In the genomic region with DNA sequence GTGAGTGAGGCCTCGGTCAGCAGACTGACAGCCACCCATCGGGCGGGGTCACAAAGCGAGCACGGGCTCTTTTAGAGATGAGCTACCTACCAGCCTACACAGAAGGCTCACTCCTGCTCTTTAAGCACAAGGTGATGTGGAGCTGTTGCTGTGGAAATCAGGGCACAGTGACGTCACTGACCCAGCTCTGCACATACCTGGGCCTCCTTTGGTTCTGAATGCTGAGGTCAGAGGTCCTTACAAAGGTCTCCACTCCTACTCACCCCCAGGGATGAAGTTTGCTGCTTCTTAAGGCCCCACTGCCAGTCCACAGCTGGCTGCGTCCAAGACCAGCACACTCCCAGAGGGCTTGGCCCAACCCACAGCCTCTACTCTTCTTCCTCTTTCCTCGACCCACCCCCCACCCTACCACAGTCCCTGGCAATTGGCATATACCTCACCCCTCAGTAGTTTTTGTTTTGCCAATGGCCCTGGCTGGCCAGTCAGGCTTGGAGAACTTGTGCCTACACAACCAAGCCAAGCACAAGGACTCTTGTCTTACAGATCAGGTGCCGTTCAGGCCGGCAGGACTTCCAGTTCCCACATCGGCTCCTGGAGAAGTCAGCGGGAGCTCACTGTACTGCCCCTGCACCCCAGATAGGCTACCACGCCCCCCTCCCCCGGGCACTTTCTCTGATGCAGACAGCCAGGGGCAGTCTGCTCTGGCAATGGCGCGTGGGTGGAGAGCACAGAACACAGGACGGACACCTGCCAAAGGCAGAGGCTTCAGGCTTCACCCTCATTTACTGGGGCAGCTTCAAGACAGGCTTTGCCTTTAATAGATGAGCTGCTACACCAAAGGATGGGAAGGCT, we compare ENCODE assay signal across 8 mouse cellular contexts. TPM values are rescaled to one million over a fixed set of nuclear protein-coding genes. Genes with fewer than 3 reads are reported as not detected.
A peak's percentile ranks its signal among the peaks of the same experiment; 100 is the strongest.
DNase-seq lines count a peak whose midpoint lies in the region; ATAC-seq and TF ChIP-seq lines count a peak whose summit lies in the region.

No protein-coding gene starts in this region.

- ATAC-seq in limb, embryonic 13.5 days (ENCODE audit: low FRiP score, low read depth): no peak
- ATAC-seq in erythroblast, adult 5-6 weeks (replicated peaks; ENCODE audit: low FRiP score, poor library complexity, severe bottlenecking): no peak

- no peak overlapping the region for H3K9ac ChIP-seq in CH12.LX (ENCODE audit: insufficient read depth, low read depth)
- 0 out of 2 replicates have a peak overlapping the region, but pooled peaks have one; percentile 19 for H3K9ac ChIP-seq in limb, embryonic 13.5 days

- TF ChIP-seq CTCF in CH12.LX (conservative IDR thresholded peaks at IDR 0.05 in 1 of 2, IDR thresholded peaks at IDR 0.05 in 1 of 2; ENCODE audit: low read depth in 2 of 2, low read length in 2 of 2): no peak

- DNase-seq in left cerebral cortex, postnatal 10 days (ENCODE audit: extremely low spot score in 1 of 2, low spot score in 2 of 2): peak; percentile 62 to 70
- DNase-seq in left cerebral cortex, adult 9 months (ENCODE audit: low spot score in 2 of 2): no peak
- peak; percentile 45 for DNase-seq in CH12.LX (ENCODE audit: extremely low read depth)
- peak; percentile 59 for DNase-seq in brain, adult 2 months (ENCODE audit: low read depth, low spot score)
- DNase-seq in kidney, adult 8-10 months: no peak
- no peak for DNase-seq in adipocyte (ENCODE audit: low spot score)

- intact Hi-C loops in left cerebral cortex, postnatal 10 days (cut with DNase I): loop anchor here (5.0 kb wide), 1 partner anchor 121 kb away; no protein-coding TSS in a partner anchor

- 75% methylated on average over 17 of the region's 17 CpGs for WGBS in limb, embryonic 13.5 days

- H3K4me2 ChIP-seq in CH12.LX (ENCODE audit: insufficient read depth, low read depth, poor library complexity, severe bottlenecking): no peak overlapping the region
- no peak overlapping the region; the same call in 1 of the 2 replicates for H3K4me2 ChIP-seq in limb, embryonic 13.5 days (replicated peaks)

- peak overlapping the region in 1 of 3 experiments; percentile 27 for H3K4me3 ChIP-seq in CH12.LX (replicated peaks in 1 of 3; ENCODE audit: low read depth in 2 of 3, low read length in 2 of 3, poor library complexity in 1 of 3)
- no peak overlapping the region for H3K4me3 ChIP-seq in limb, embryonic 13.5 days

- no peaks in the 10 kb centered on the region for H3K9me3 ChIP-seq in CH12.LX (replicated peaks; ENCODE audit: low read length)
- no peaks in the 10 kb centered on the region for H3K9me3 ChIP-seq in limb, embryonic 13.5 days

- no peak overlapping the region for H3K27ac ChIP-seq in CH12.LX (ENCODE audit: insufficient read depth, low read depth)
- peak overlapping the region; percentile 61; the same call in 1 of the 2 replicates for H3K27ac ChIP-seq in limb, embryonic 13.5 days

- H3K27me3 ChIP-seq in CH12.LX (replicated peaks): no peaks in the 10 kb centered on the region
- no peaks in the 10 kb centered on the region for H3K27me3 ChIP-seq in limb, embryonic 13.5 days

- TF ChIP-seq EP300 in CH12.LX (IDR thresholded peaks at IDR 0.05; ENCODE audit: low read length): peak; percentile 23; the same call in 1 of the 2 replicates

- dilution Hi-C loops in CH12.LX (cut with MboI; ENCODE audit: extremely low pct_ligation_motif_present, extremely low pct_unique_long_range_greater_than_20kb, low sequenced_read_pairs): no loop called here

- H3K4me1 ChIP-seq in CH12.LX (ENCODE audit: control insufficient read depth in 1 of 2, insufficient read depth in 2 of 2): peaks cover 9 to 56% of the 10 kb centered on the region in 2 experiments
- peaks cover 42% of the 10 kb centered on the region for H3K4me1 ChIP-seq in limb, embryonic 13.5 days

- no peak for TF ChIP-seq RAD21 in CH12.LX (IDR thresholded peaks at IDR 0.05; ENCODE audit: low read depth, low read length)

- in situ Hi-C loops in CH12.LX (cut with MboI; ENCODE audit: low pct_ligation_motif_present, low pct_unique_long_range_greater_than_20kb, low sequenced_read_pairs): no loop called here

- TF ChIP-seq POLR2A in CH12.LX (IDR thresholded peaks at IDR 0.05; ENCODE audit: low read depth, low read length): no peak

- peaks cover 0 to 8% of the 10 kb centered on the region in 2 experiments for H3K36me3 ChIP-seq in CH12.LX (replicated peaks in 1 of 2; ENCODE audit: control insufficient read depth in 1 of 2, insufficient read depth in 1 of 2, low read length in 1 of 2)
- H3K36me3 ChIP-seq in limb, embryonic 13.5 days: peaks cover 28% of the 10 kb centered on the region

- H3K79me2 ChIP-seq in CH12.LX (replicated peaks; ENCODE audit: control insufficient read depth, extremely low read depth, insufficient read depth, poor library complexity, severe bottlenecking): no peaks in the 10 kb centered on the region

TF ChIP-seq in CH12.LX, 34 proteins besides CTCF, POLR2A, EP300 and RAD21:
- no peak for TF ChIP-seq CHD2 (IDR thresholded peaks at IDR 0.05; ENCODE audit: low read length)
- no peak for TF ChIP-seq HCFC1 (IDR thresholded peaks at IDR 0.05; ENCODE audit: low read depth, low read length)
- no peak for TF ChIP-seq GABPA (IDR thresholded peaks at IDR 0.05; ENCODE audit: insufficient replicate concordance, low read depth, low read length)
- TF ChIP-seq TCF12 (IDR thresholded peaks at IDR 0.05; ENCODE audit: low read depth, low read length): no peak
- TF ChIP-seq TBP (conservative IDR thresholded peaks at IDR 0.05; ENCODE audit: low read depth, low read length): no peak
- no peak for TF ChIP-seq E2F4 (IDR thresholded peaks at IDR 0.05; ENCODE audit: insufficient replicate concordance, low read depth, low read length)
- TF ChIP-seq PAX5 (IDR thresholded peaks at IDR 0.05; ENCODE audit: low read length): no peak
- TF ChIP-seq JUND (conservative IDR thresholded peaks at IDR 0.05; ENCODE audit: low read depth, low read length): no peak
TF ChIP-seq in CH12.LX: peak in this region for 0.

RNA-seq across cellular contexts. Expression of a gene that starts 14.1 kb away (rescaled TPM):
- total RNA-seq in left cerebral cortex, postnatal 10 days (2021): 100 to 1,000 TPM; 319 to 338 TPM
- 1.4 TPM in 2 replicates for total RNA-seq in CH12.LX (2012; rRNA removed)
- 0.22 and 0.31 TPM in 2 replicates for total RNA-seq in CH12.LX (2014; rRNA removed)
- polyA plus RNA-seq in CH12.LX (2012; ENCODE audit: insufficient read length, low read depth): 5.0 and 6.3 TPM in 2 replicates
- 39.0 and 42.1 TPM in 2 replicates for polyA plus RNA-seq in limb, embryonic 13.5 days (2015; fragmentation: Nextera tagmentation; extraction: Ambion mirVana)
- 17.9 and 18.8 TPM in 2 replicates for total RNA-seq in erythroblast, adult 5-6 weeks (2015; ENCODE audit: low replicate concordance)
- total RNA-seq in erythroblast, adult 5-6 weeks (2017; ENCODE audit: low replicate concordance): 3.7 and 7.0 TPM in 2 replicates

RNA-seq across cellular contexts. Expression of a gene that starts 39.2 kb away (rescaled TPM):
- 10 to 100 TPM; 50.8 to 60.9 TPM for total RNA-seq in left cerebral cortex, postnatal 10 days (2021)
- 5.3 and 6.3 TPM in 2 replicates for total RNA-seq in CH12.LX (2012; rRNA removed)
- 2.2 and 2.9 TPM in 2 replicates for total RNA-seq in CH12.LX (2014; rRNA removed)
- polyA plus RNA-seq in CH12.LX (2012; ENCODE audit: insufficient read length, low read depth): 8.5 and 11.2 TPM in 2 replicates
- polyA plus RNA-seq in limb, embryonic 13.5 days (2015; fragmentation: Nextera tagmentation; extraction: Ambion mirVana): 25.2 and 27.1 TPM in 2 replicates
- total RNA-seq in erythroblast, adult 5-6 weeks (2015; ENCODE audit: low replicate concordance): 1.9 and 3.8 TPM in 2 replicates
- total RNA-seq in erythroblast, adult 5-6 weeks (2017; ENCODE audit: low replicate concordance): 2.9 and 3.0 TPM in 2 replicates

RNA-seq across cellular contexts. Expression of a gene that starts 41.8 kb away (rescaled TPM):
- total RNA-seq in left cerebral cortex, postnatal 10 days (2021): 10 to 100 TPM; 26.5 to 28.8 TPM
- 14.5 and 15.0 TPM in 2 replicates for total RNA-seq in CH12.LX (2012; rRNA removed)
- total RNA-seq in CH12.LX (2014; rRNA removed): 9.0 and 9.8 TPM in 2 replicates
- polyA plus RNA-seq in CH12.LX (2012; ENCODE audit: insufficient read length, low read depth): 10.0 and 10.9 TPM in 2 replicates
- polyA plus RNA-seq in limb, embryonic 13.5 days (2015; fragmentation: Nextera tagmentation; extraction: Ambion mirVana): 23.0 and 25.7 TPM in 2 replicates
- 0.96 and 2.3 TPM in 2 replicates for total RNA-seq in erythroblast, adult 5-6 weeks (2015; ENCODE audit: low replicate concordance)
- 2.2 and 2.8 TPM in 2 replicates for total RNA-seq in erythroblast, adult 5-6 weeks (2017; ENCODE audit: low replicate concordance)

RNA-seq across cellular contexts. Expression of a gene that starts 55.8 kb away (rescaled TPM):
- total RNA-seq in left cerebral cortex, postnatal 10 days (2021): 10 to 100 TPM; 18.7 to 25.8 TPM
- total RNA-seq in CH12.LX (2012; rRNA removed) (not detected in 2 replicates), CH12.LX (2014; rRNA removed) (not detected in 2 replicates)
- polyA plus RNA-seq in CH12.LX (2012; ENCODE audit: insufficient read length, low read depth): not detected in 2 replicates
- 13.4 and 13.5 TPM in 2 replicates for polyA plus RNA-seq in limb, embryonic 13.5 days (2015; fragmentation: Nextera tagmentation; extraction: Ambion mirVana)
- 2.9 and 9.4 TPM in 2 replicates for total RNA-seq in erythroblast, adult 5-6 weeks (2015; ENCODE audit: low replicate concordance)
- total RNA-seq in erythroblast, adult 5-6 weeks (2017; ENCODE audit: low replicate concordance): 4.4 and 9.9 TPM in 2 replicates

Comparison
In these comparisons a context has a peak if more than half of its experiments do, and no peak if none do; other contexts are left out.
1. DNase-seq: peak in left cerebral cortex, postnatal 10 days (2 of 2), CH12.LX (single experiment) and brain, adult 2 months (single experiment); none in left cerebral cortex, adult 9 months (0 of 2), kidney, adult 8-10 months (0 of 2) and adipocyte (single experiment).
2. RNA of a gene that starts 14.1 kb away (total RNA-seq): 319 to 338 TPM in left cerebral cortex, postnatal 10 days; 3.7 to 18.8 TPM in erythroblast, adult 5-6 weeks and 0.22 to 1.4 TPM in CH12.LX; every median in the first group is over 10 times any median in the second.
3. RNA of a gene that starts 39.2 kb away (total RNA-seq): 50.8 to 60.9 TPM in left cerebral cortex, postnatal 10 days; 2.2 to 6.3 TPM in CH12.LX and 1.9 to 3.8 TPM in erythroblast, adult 5-6 weeks; every median in the first group is over 4 times any median in the second.